Mouse (Mus musculus) limb, embryonic 14.5 days (tissue): ENCODE data around the gene Sprr2f. TPM values are rescaled to one million over a fixed set of nuclear protein-coding genes. Genes with fewer than 3 reads are reported as not detected.

ENCODE experiments used
- ATAC-seq: fragments of 200-750 bp; cut with Nextera tagmentation; 2 replicates; pipeline ENCODE4 v1.8.0; 2017; ENCODE audit warnings: low read depth, moderate number of reproducible peaks, moderate TSS enrichment; ENCODE audit not compliant: low FRiP score
- DNase-seq: peaks from one replicate; pipeline ENCODE4 v3.0.0-alpha.2; 2015; ENCODE audit warnings: low spot score
- H3K27ac ChIP-seq: fragments of 300-500 bp; sonication (generic); replicated peaks from 2 replicates; pipeline ENCODE4 v1.5.1; 2014; ENCODE audit warnings: low read depth, mild to moderate bottlenecking, low read length, moderate library complexity, mixed read lengths
- H3K27me3 ChIP-seq: fragments of 300-500 bp; sonication (generic); 2 replicates; pipeline ENCODE4 v1.6.1; 2014; ENCODE audit warnings: low read length, mixed read lengths; ENCODE audit not compliant: control insufficient read depth, insufficient read depth
- H3K36me3 ChIP-seq: fragments of 300-500 bp; sonication (generic); 2 replicates; pipeline ENCODE4 v1.6.1; 2014; ENCODE audit warnings: mild to moderate bottlenecking, low read length, moderate library complexity, mixed read lengths; ENCODE audit not compliant: control insufficient read depth, insufficient read depth
- H3K4me1 ChIP-seq: fragments of 300-500 bp; sonication (generic); 2 replicates; pipeline ENCODE4 v1.6.1; 2014; ENCODE audit warnings: antibody characterized with exemption, low read length, mixed read lengths; ENCODE audit not compliant: control insufficient read depth, insufficient read depth
- H3K4me2 ChIP-seq: fragments of 300-500 bp; sonication (generic); replicated peaks from 2 replicates; pipeline ENCODE4 v1.6.1; 2014; ENCODE audit warnings: low read depth, mild to moderate bottlenecking, low read length, moderate library complexity; ENCODE audit not compliant: severe bottlenecking
- H3K4me3 ChIP-seq: fragments of 300-500 bp; sonication (generic); replicated peaks from 2 replicates; pipeline ENCODE4 v1.5.1; 2014; ENCODE audit warnings: low read length
- H3K9ac ChIP-seq: fragments of 300-500 bp; sonication (generic); 2 replicates; pipeline ENCODE4 v1.6.1; 2014; ENCODE audit warnings: mild to moderate bottlenecking, low read depth, low read length, moderate library complexity; ENCODE audit not compliant: severe bottlenecking
- H3K9me3 ChIP-seq: fragments of 300-500 bp; sonication (generic); 2 replicates; pipeline ENCODE4 v1.6.1; 2016; ENCODE audit warnings: low read length; ENCODE audit not compliant: control insufficient read depth
- POLR2A ChIP-seq: fragments of 200-500 bp; IDR thresholded peaks from 2 replicates; pipeline ENCODE4 v1.8.0; 2012; ENCODE audit warnings: inconsistent platforms, mild to moderate bottlenecking, moderate library complexity, borderline replicate concordance; ENCODE audit not compliant: insufficient read depth, insufficient read length; ENCODE audit errors: extremely low read depth
- WGBS: fragments of 180-500 bp; shearing (Covaris S2); extraction: QIAGEN DNeasy Blood & Tissue Kit; methylation state at CpG from one replicate; pipeline ENCODE4 v1.1.7; 2014; 5-methylcytosine and 5-hydroxymethylcytosine counted together
- polyA plus RNA-seq, 2 experiments: library from polyadenylated mRNA; depleted of rRNA in 1 of 2; stranded (reverse) in 1 of 2; unstranded in 1 of 2; fragments of >200 nt; fragmentation: Nextera tagmentation in 1 of 2; extraction: Ambion mirVana in 1 of 2; gene quantifications; 2 replicates each; pipeline versions ENCODE4 v1.2.1 to v1.2.3; 2012 to 2014

Gene Sprr2f
- polyA plus RNA-seq, 2 experiments = 0.43 TPM; not detected in 1

DNA sequence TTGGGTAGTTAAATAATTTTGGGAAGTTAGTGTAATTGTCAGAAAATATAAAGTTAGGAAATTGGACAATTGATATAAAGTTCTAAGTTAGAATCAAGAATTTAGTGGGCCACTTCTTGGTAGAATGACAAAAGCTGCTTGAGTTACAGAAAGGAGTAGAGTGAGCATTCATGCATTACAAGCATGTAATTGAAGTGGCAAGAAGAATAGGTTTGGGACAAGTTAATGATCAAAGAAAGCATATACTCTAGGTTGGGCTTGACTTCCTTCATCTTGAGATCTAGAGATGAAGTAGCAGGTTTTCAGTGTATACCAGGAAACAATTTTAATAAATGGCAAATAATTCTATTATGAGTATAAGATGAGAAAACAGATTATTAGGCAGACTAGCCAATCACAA, 3.4 kb upstream of the Sprr2f start:
- Histone ChIP-seq H3K4me2 (no peak overlapping the region), H3K27ac (no peak overlapping the region), H3K4me3 (no peak overlapping the region), H3K4me1 (no peaks in the 10 kb centered on the region), H3K9me3 (no peaks in the 10 kb centered on the region), H3K36me3 (no peaks in the 10 kb centered on the region), H3K9ac (no peak overlapping the region), H3K27me3 (no peaks in the 10 kb centered on the region)
- DNase-seq = no peak
- no peak for ATAC-seq
- no peak for TF ChIP-seq POLR2A

DNA sequence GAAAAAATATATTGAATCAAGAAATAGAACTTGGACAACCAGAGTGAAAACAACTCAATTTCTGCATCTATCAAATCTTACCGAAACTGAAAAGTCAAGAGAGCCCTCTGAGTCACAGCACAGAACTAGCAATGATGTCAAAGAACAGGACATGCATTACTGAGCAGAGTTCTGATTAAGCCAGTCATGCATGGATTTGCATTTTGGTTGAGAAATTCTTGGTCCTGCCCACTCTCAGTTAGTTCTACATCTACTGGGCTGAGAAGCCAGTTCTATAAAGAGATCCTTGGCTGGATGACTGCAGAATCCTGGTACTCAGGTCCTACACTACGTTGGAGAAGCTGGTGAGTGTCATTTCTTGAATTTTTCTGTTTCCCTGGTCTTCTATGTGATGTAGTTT, 8.6 kb downstream of the Sprr2f start:
- no peaks in the 10 kb centered on the region for H3K27me3 ChIP-seq
- no peak overlapping the region for H3K4me3 ChIP-seq
- no peak for TF ChIP-seq POLR2A
- no peaks in the 10 kb centered on the region for H3K36me3 ChIP-seq
- ATAC-seq = no peak
- WGBS = 82% methylated on average over 2 of the region's 2 CpGs
- no peaks in the 10 kb centered on the region for H3K4me1 ChIP-seq
- DNase-seq = no peak
- no peaks in the 10 kb centered on the region for H3K9me3 ChIP-seq
- H3K4me2 ChIP-seq = no peak overlapping the region
- no peak overlapping the region for H3K27ac ChIP-seq
- no peak overlapping the region for H3K9ac ChIP-seq

DNA sequence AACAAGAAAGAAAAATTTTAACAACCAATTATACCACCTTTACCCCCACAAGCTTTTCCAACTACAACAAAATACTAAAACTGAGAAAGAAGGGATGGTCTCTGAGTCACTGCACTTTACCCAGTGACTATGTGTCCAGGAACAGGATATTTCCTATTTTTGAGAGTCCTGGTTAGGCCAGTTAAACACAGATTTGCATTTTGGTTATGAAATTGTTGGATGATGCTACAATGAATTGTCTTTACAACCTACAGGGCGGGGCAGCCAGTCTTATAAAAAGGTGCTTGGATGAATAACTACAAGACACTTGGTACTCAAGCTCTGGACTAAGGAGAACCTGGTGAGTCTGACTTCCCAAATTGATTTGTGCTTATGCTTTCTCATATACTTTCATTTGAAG, 20.4 kb downstream of the Sprr2f start, which contains the start of gene Sprr2h:
TSS of gene Sprr2h (plus strand) at position 301 of the 400 bp plus-strand sequence.
- no peak within 1 kb of the TSS for H3K9ac ChIP-seq
- no peak within 1 kb of the TSS for H3K4me2 ChIP-seq
- TF ChIP-seq POLR2A = no peak
- H3K36me3 ChIP-seq = no peaks in the 10 kb centered on the region
- DNase-seq = no peak
- H3K27me3 ChIP-seq = no peaks in the 10 kb centered on the region
- H3K4me1 ChIP-seq = no peaks in the 10 kb centered on the region
- no peak within 1 kb of the TSS for H3K27ac ChIP-seq
- no peak within 1 kb of the TSS for H3K4me3 ChIP-seq
- 65% methylated on average over 1 of the region's 1 CpGs for WGBS
- no peaks in the 10 kb centered on the region for H3K9me3 ChIP-seq
- ATAC-seq = no peak

DNA sequence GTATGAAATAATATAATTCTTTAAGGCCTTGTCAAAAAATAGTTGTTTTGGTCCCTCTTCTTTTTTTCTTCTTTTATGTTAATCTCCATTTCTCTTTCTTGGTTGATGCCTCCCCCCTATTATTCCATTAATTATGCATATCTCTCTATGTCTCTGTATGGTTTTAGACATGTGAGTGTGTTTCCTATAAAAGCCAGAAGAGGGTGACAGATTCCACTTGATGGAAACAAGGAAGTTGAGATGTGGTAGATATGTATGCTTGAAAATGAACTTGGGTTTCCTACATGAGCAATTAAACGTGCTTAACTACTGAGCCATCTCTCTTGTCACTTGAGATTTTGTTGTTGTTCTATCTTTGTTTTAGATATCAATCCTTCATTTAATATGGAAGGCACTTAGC, 29.3 kb downstream of the Sprr2f start:
- Histone ChIP-seq H3K9me3 (no peaks in the 10 kb centered on the region), H3K9ac (no peak overlapping the region), H3K27me3 (no peaks in the 10 kb centered on the region), H3K4me1 (no peaks in the 10 kb centered on the region), H3K4me3 (no peak overlapping the region), H3K4me2 (no peak overlapping the region), H3K27ac (no peak overlapping the region), H3K36me3 (no peaks in the 10 kb centered on the region)
- no peak for TF ChIP-seq POLR2A
- DNase-seq (no peak), ATAC-seq (no peak)
- 62% methylated on average over 1 of the region's 1 CpGs for WGBS

GRCm38 (mm10) chr3:92407691-92408090, 42.7 kb downstream of the Sprr2f start, which contains the start of gene Sprr2i:
Gene Sprr2i (plus strand): TSS chr3:92407991.
- DNase-seq (no peak), ATAC-seq (no peak)
- Histone ChIP-seq H3K27me3 (no peaks in the 10 kb centered on the region), H3K4me3 (no peak within 1 kb of the TSS), H3K4me1 (no peaks in the 10 kb centered on the region), H3K9ac (no peak within 1 kb of the TSS), H3K4me2 (no peak within 1 kb of the TSS), H3K27ac (no peak within 1 kb of the TSS), H3K36me3 (no peaks in the 10 kb centered on the region), H3K9me3 (no peaks in the 10 kb centered on the region)
- WGBS = 88% methylated on average over 2 of the region's 2 CpGs
- no peak for TF ChIP-seq POLR2A

Other genes starting within 250 kb of the Sprr2f start
- gene Prr9, start 241.2 kb upstream of the Sprr2f start, polyA plus RNA-seq (2012; rRNA removed) = 0.09 and 0.29 TPM in 2 replicates
- 3.0 and 6.2 TPM in 2 replicates for gene Prr9, start 241.2 kb upstream of the Sprr2f start, polyA plus RNA-seq (2014; fragmentation: Nextera tagmentation; extraction: Ambion mirVana)
- gene Lelp1, start 222.4 kb upstream of the Sprr2f start, polyA plus RNA-seq (2012; rRNA removed) = not detected in 2 replicates
- not detected in 2 replicates for gene Lelp1, start 222.4 kb upstream of the Sprr2f start, polyA plus RNA-seq (2014; fragmentation: Nextera tagmentation; extraction: Ambion mirVana)
- gene Sprr2a1, start 149.4 kb upstream of the Sprr2f start, polyA plus RNA-seq (2012; rRNA removed) = 0.19 and 0.29 TPM in 2 replicates
- 0.26 and 0.45 TPM in 2 replicates for gene Sprr2a1, start 149.4 kb upstream of the Sprr2f start, polyA plus RNA-seq (2014; fragmentation: Nextera tagmentation; extraction: Ambion mirVana)
- gene Sprr2a2, start 149.3 kb upstream of the Sprr2f start, polyA plus RNA-seq (2012; rRNA removed) = 10.2 and 21.5 TPM in 2 replicates
- gene Sprr2a2, start 149.3 kb upstream of the Sprr2f start, polyA plus RNA-seq (2014; fragmentation: Nextera tagmentation; extraction: Ambion mirVana) = 9.4 and 9.7 TPM in 2 replicates
- gene Sprr2a3, start 79.8 kb upstream of the Sprr2f start, polyA plus RNA-seq (2012; rRNA removed) = 0.63 TPM in 2 replicates
- 0.44 and 0.52 TPM in 2 replicates for gene Sprr2a3, start 79.8 kb upstream of the Sprr2f start, polyA plus RNA-seq (2014; fragmentation: Nextera tagmentation; extraction: Ambion mirVana)
- not detected in 2 replicates for gene Sprr2b, start 48.6 kb upstream of the Sprr2f start, polyA plus RNA-seq (2012; rRNA removed)
- not detected in 2 replicates for gene Sprr2b, start 48.6 kb upstream of the Sprr2f start, polyA plus RNA-seq (2014; fragmentation: Nextera tagmentation; extraction: Ambion mirVana)
- gene Sprr2d, start 26.0 kb upstream of the Sprr2f start, polyA plus RNA-seq (2012; rRNA removed) = not detected in 2 replicates
- gene Sprr2d, start 26.0 kb upstream of the Sprr2f start, polyA plus RNA-seq (2014; fragmentation: Nextera tagmentation; extraction: Ambion mirVana) = not detected in 2 replicates
- gene Sprr2e, start 13.0 kb upstream of the Sprr2f start, polyA plus RNA-seq (2012; rRNA removed) = not detected in 2 replicates
- gene Sprr2e, start 13.0 kb upstream of the Sprr2f start, polyA plus RNA-seq (2014; fragmentation: Nextera tagmentation; extraction: Ambion mirVana) = not detected in 2 replicates
- gene Sprr2h, start 20.5 kb downstream of the Sprr2f start, polyA plus RNA-seq (2012; rRNA removed) = 0.09 TPM in 1 of 2 replicates, not detected in the other
- 0.28 TPM in 1 of 2 replicates, not detected in the other for gene Sprr2h, start 20.5 kb downstream of the Sprr2f start, polyA plus RNA-seq (2014; fragmentation: Nextera tagmentation; extraction: Ambion mirVana)
- not detected in 2 replicates for gene Sprr2i, start 42.8 kb downstream of the Sprr2f start, polyA plus RNA-seq (2012; rRNA removed)
- gene Sprr2i, start 42.8 kb downstream of the Sprr2f start, polyA plus RNA-seq (2014; fragmentation: Nextera tagmentation; extraction: Ambion mirVana) = not detected in 2 replicates
- not detected in 2 replicates for gene Sprr2j-ps, start 52.9 kb downstream of the Sprr2f start, polyA plus RNA-seq (2012; rRNA removed)
- gene Sprr2j-ps, start 52.9 kb downstream of the Sprr2f start, polyA plus RNA-seq (2014; fragmentation: Nextera tagmentation; extraction: Ambion mirVana) = 0.39 TPM in 1 of 2 replicates, not detected in the other
- gene Gm9774, start 64.2 kb downstream of the Sprr2f start, polyA plus RNA-seq (2012; rRNA removed) = 6.2 and 7.4 TPM in 2 replicates
- gene Gm9774, start 64.2 kb downstream of the Sprr2f start, polyA plus RNA-seq (2014; fragmentation: Nextera tagmentation; extraction: Ambion mirVana) = 5.1 and 5.9 TPM in 2 replicates
- not detected in 2 replicates for gene Sprr2k, start 67.4 kb downstream of the Sprr2f start, polyA plus RNA-seq (2012; rRNA removed)
- not detected in 2 replicates for gene Sprr2k, start 67.4 kb downstream of the Sprr2f start, polyA plus RNA-seq (2014; fragmentation: Nextera tagmentation; extraction: Ambion mirVana)
- gene Sprr1b, start 73.6 kb downstream of the Sprr2f start, polyA plus RNA-seq (2012; rRNA removed) = 6.1 and 6.3 TPM in 2 replicates
- 8.4 and 15.7 TPM in 2 replicates for gene Sprr1b, start 73.6 kb downstream of the Sprr2f start, polyA plus RNA-seq (2014; fragmentation: Nextera tagmentation; extraction: Ambion mirVana)
- gene Sprr3, start 93.5 kb downstream of the Sprr2f start, polyA plus RNA-seq (2012; rRNA removed) = not detected in 2 replicates
- gene Sprr3, start 93.5 kb downstream of the Sprr2f start, polyA plus RNA-seq (2014; fragmentation: Nextera tagmentation; extraction: Ambion mirVana) = 0.25 TPM in 1 of 2 replicates, not detected in the other
- 6.4 and 6.5 TPM in 2 replicates for gene Sprr1a, start 120.7 kb downstream of the Sprr2f start, polyA plus RNA-seq (2012; rRNA removed)
- 12.7 and 21.2 TPM in 2 replicates for gene Sprr1a, start 120.7 kb downstream of the Sprr2f start, polyA plus RNA-seq (2014; fragmentation: Nextera tagmentation; extraction: Ambion mirVana)
- not detected in 2 replicates for gene Sprr4, start 135.3 kb downstream of the Sprr2f start, polyA plus RNA-seq (2012; rRNA removed)
- gene Sprr4, start 135.3 kb downstream of the Sprr2f start, polyA plus RNA-seq (2014; fragmentation: Nextera tagmentation; extraction: Ambion mirVana) = not detected in 2 replicates
- gene 2310046K23Rik, start 169.3 kb downstream of the Sprr2f start, polyA plus RNA-seq (2012; rRNA removed) = not detected in 2 replicates
- gene 2310046K23Rik, start 169.3 kb downstream of the Sprr2f start, polyA plus RNA-seq (2014; fragmentation: Nextera tagmentation; extraction: Ambion mirVana) = not detected in 2 replicates
- gene Ivl, start 208.5 kb downstream of the Sprr2f start, polyA plus RNA-seq (2012; rRNA removed) = 0.12 and 0.14 TPM in 2 replicates
- 0.14 and 0.72 TPM in 2 replicates for gene Ivl, start 208.5 kb downstream of the Sprr2f start, polyA plus RNA-seq (2014; fragmentation: Nextera tagmentation; extraction: Ambion mirVana)
- gene Smcp, start 223.8 kb downstream of the Sprr2f start, polyA plus RNA-seq (2012; rRNA removed) = not detected in 2 replicates
- gene Smcp, start 223.8 kb downstream of the Sprr2f start, polyA plus RNA-seq (2014; fragmentation: Nextera tagmentation; extraction: Ambion mirVana) = not detected in 2 replicates
- gene 2210017I01Rik, start 242.3 kb downstream of the Sprr2f start, polyA plus RNA-seq (2012; rRNA removed) = not detected in 2 replicates
- not detected in 2 replicates for gene 2210017I01Rik, start 242.3 kb downstream of the Sprr2f start, polyA plus RNA-seq (2014; fragmentation: Nextera tagmentation; extraction: Ambion mirVana)